Mouse (Mus musculus) WW6 (cell line): ENCODE results near the gene Zfp750.

Experiments
- DNase-seq: peaks from one replicate; pipeline ENCODE4 v3.0.0-alpha.2; 2013; ENCODE audit warnings: low read depth, low spot score

Zfp750 gene

GRCm38 (mm10) chr11:121519131-121519530 lies at the start of gene Zfp750:
Gene Zfp750 (minus strand): TSS chr11:121519333.
- DNase-seq = peak; percentile 71

DNA sequence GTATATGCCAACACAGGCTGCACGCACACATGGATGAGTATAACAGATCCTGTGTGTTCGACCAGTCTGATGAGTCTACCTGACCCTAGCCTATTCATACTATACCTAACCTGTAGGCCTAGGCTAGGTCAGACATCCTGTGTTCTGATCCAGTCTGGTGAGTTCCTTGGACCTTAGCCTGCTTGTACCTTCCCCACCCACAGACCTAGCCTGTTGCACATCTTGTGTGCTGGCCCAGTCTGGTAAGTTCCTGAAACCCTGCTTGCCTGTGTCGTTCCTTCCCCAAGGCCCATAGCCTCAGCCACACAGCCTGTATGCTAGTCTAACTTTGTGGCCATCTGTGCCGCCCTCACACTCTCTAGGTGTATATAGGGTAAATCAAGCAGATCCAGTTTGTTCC lies 45.1 kb upstream of the Zfp750 start:
- DNase-seq = no peak

DNA sequence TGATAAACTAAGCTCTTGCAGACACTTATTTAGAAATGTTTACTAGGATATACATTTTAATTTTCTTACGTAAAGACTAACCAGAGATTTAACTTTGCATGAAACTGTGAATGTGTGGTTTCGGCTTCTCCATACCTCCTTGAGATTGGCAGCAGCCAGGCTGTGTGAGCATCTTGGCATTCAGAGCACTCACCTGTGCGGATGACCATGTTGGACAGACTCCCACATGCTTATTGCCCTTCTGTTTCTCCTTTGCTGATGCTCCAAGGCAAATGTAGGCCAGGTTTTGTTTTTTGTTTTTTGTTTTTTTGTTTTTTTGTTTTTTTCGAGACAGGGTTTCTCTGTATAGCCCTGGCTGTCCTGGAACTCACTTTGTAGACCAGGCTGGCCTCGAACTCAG lies 44.2 kb upstream of the Zfp750 start:
- no peak for DNase-seq

- DNase-seq = no peak
Measured at GRCm38 (mm10) chr11:121560294-121560663, 41.1 kb upstream of the Zfp750 start.

DNA sequence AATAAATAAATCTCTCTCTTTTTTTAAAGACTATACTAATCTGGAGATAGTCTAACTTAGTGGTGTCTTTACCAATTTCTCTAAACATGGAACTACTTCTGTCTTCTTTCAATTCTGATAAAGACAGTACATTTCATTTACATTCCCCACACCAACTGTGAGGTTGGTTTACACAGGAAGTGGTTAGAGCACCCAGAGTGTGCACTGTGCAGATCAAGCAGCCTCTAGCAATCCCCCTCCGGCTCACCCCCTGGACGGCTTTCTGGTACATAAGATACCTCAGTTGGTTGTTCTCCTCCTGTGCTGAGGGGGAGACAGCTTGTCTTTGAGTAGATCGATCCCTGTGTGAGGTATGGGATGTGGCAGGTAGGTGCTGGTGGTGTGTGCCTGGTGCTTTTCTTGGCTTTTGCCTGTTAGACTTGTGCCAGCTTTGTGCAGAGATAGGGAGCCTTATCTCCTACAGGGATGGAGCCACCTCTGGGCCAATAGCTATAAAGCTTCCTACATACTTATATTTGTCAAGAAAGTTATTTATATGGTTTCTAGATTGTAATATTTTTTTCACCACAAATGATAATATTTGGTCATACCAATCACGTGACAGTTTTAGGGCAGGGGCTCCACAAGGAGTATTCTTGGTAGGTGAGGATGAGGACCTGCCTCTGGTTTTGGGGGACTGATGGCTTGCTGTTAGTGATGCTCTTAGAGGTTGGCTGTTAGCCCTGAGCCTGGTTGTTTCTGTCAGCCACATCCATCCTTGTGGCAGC lies 40.6 kb upstream of the Zfp750 start:
- no peak for DNase-seq

DNA sequence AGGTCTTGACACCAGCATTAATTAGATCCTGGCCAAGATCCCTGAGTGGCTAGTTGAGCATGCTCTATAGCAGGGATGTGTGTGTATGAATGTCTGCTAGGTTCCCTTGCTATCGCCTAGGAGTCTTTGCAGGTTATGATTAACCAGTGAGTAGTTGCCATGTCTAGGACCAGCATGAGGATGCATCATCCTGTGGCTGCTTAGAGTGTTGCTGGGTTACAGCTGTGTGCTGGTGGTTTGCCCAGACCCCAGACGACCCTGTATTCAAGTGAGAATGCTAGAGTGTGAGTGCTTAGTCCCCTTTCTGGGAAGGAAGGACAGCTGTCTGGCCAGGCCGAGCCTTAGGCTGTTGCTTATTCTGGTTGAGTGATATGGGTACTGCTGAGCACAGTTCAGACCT lies 39.4 kb upstream of the Zfp750 start:
- no peak for DNase-seq

DNA sequence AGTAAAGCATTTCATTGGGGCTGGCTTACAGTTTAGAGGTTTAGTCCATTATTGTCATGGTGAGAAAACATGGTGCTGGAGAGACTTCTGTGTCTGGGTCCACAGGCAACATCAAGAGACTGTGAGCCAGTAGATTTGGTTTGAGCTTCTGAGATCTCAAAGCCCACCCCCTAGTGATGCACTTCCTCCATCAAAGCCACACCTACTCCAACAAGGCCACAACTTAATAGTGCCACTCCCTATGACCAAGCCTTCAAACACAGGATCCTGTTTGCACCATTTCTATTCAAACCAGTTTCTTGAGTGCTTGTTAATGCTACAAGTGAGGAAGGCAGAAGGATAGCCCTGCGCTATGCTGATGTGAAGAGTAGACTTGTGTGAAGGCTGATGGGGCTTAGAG lies 38.8 kb upstream of the Zfp750 start:
- DNase-seq = no peak

GRCm38 (mm10) chr11:121556727-121557126 lies 37.6 kb upstream of the Zfp750 start:
- no peak for DNase-seq

- no peak for DNase-seq
Measured at GRCm38 (mm10) chr11:121553458-121553857, 34.3 kb upstream of the Zfp750 start.

- DNase-seq = no peak
Measured at GRCm38 (mm10) chr11:121552846-121553457, 33.8 kb upstream of the Zfp750 start.

- no peak for DNase-seq
Measured at GRCm38 (mm10) chr11:121552167-121552566, 33.0 kb upstream of the Zfp750 start.

GRCm38 (mm10) chr11:121551206-121551799 lies 32.2 kb upstream of the Zfp750 start:
- DNase-seq = no peak

DNA sequence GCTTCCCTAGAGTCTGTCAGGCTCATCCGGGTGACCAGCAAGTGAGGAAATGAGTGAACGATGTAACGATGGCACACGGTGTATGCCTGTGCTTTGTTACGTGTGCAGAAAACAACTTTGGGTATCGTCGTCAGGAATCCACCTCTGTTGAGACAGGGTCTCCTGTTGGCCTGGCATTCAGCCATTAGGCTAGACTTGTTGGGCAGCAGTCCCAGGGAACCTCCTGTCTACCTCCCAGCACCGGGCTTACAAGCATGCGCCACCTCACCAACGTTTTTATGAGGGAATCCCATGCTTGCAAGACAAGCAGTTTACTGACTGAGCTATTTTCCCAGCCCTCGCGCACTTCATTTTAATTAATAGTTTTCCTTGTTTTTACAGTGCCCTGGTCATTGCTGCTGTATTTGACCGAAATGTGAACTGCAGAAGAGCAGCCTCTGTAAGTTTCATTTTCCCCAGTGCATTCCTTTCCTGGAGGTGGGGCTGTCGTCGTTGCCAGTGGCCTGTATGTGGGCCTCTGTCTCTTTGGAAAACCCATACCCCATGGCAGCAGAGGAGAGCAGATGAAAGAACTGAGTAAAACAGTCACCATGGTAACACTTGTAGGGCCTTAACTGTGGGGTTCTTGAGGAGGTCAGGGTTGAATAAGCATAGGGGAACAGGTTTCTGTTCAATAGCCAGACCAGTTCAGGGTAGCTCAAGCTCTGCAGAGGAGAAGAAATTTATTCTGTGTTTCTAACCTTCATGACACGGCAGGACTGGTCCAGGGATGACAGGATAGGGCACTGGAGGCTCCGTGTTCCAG lies 30.9 kb upstream of the Zfp750 start:
- no peak for DNase-seq

GRCm38 (mm10) chr11:121548996-121549842 lies 30.1 kb upstream of the Zfp750 start:
- no peak for DNase-seq

DNA sequence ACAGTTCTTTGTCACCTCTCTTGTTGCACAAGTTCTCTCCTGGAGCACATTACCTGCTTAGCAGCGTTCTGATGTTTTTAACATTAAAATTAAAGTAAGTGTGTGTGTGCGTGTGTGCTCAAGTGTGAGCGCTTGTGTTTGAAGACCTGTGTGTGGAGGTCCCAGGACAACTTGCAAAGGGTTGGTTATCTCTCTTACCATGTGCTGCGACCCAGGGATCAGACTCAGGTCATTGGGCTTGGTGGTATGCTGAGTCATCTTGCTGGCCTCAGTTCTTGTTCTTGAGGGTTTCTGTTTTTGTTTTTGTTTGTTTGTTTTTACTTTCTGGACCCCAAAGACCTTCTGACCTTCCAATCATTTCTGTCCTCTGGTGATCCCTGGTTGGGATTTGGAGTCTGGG lies 28.8 kb upstream of the Zfp750 start:
- DNase-seq = no peak

- no peak for DNase-seq
Measured at GRCm38 (mm10) chr11:121547234-121547633, 28.1 kb upstream of the Zfp750 start.

DNA sequence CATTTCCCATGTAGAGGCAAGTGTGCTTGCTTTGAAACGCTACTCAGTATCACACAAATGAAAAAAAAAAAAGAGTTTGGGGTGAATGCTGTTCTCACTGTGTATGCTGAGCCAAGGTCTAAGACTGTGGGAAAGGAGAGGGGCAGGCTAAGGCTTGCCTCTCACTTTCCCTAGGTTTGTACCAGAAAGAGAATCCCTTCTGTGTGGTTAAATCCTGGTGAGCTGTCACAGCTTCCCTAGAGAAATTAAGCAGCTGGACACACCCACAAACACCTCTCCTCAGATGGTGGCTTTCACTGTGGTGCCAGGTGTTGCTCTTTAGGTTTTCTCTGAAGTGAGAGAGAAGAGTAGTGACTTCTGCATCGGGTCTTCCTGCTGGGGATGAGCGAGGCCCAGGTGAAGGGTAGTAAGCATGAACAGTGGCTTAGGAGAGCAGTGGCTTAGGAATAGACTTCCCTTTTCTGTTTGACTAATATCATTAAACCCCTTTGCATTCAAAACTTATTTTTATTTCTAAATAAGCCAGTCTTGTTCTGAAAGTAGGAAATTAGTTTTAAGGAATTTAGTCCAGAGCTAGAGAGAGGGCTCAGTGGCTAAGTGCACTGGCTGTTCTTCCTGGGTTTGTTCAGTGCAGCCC lies 26.4 kb upstream of the Zfp750 start:
- DNase-seq = no peak

GRCm38 (mm10) chr11:121544755-121545397 lies 25.7 kb upstream of the Zfp750 start:
- DNase-seq = no peak

DNA sequence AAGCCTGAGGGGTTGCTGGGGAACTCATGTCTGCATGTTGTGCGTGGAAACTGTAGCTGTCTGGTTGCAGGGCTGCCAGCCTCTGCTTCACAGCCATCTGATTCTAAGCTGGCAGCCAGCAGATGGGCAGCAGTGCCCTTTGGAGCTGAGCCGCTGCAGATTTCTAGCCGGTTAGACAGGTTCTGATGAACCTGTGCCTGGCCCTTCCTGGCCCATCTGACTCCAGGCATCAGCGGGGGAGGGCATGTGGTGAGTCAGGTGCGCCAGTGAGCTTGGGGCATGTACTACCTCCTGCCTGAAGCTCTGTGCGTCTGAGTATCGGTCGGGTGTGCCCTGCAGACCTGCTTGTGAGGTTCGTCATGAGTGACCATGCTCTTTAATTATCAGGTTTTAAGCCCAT lies 24.8 kb upstream of the Zfp750 start:
- no peak for DNase-seq

DNA sequence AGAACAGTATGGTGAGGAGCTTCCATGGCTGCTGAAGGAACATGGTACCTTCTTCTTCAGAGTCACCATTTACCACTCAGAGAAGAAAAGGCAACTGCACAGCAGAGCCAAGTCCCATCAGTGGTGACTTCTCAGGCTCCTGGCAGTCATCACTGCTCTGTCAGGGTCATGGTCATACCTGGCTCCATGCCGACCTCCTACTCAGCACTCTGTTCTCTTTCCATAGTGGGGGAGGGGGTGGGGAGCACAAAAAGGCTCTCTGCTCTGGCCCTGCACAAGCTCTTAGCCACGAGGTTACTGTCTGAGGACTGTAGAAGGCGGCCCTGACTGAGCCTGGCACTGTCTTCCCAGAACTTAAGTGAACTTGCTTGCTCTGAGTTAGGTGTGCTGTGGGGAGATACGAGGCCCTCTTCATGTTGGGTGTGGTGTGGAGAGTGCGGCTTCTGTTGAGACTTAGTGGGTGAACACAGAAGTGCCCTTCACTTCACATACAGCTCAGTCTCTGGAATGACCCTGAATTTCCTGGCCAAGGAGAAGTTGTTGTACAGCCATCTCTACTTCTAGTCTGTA lies 24.2 kb upstream of the Zfp750 start:
- DNase-seq = no peak
